Mouse (Mus musculus) forebrain, embryonic 16.5 days (tissue): ENCODE data around the gene Fam222a. TPM values are rescaled to one million over a fixed set of nuclear protein-coding genes. Genes with fewer than 3 reads are reported as not detected.

Experiments used
- ATAC-seq: fragments of 200-750 bp; cut with Nextera tagmentation; 2 replicates; pipeline ENCODE4 v1.8.0; 2017; ENCODE audit warnings: mild to moderate bottlenecking, moderate library complexity
- H3K27ac ChIP-seq: fragments of 300-500 bp; sonication (generic); 2 replicates; pipeline ENCODE4 v1.5.1; 2014; ENCODE audit warnings: low read length, control low read depth
- H3K27me3 ChIP-seq: fragments of 300-500 bp; sonication (generic); replicated peaks from 2 replicates; pipeline ENCODE4 v1.6.1; 2014; ENCODE audit warnings: low read length; ENCODE audit not compliant: control insufficient read depth, insufficient read depth
- H3K36me3 ChIP-seq: fragments of 300-500 bp; sonication (generic); 2 replicates; pipeline ENCODE4 v1.6.1; 2014; ENCODE audit not compliant: control insufficient read depth, insufficient read depth
- H3K4me1 ChIP-seq: fragments of 300-500 bp; sonication (generic); replicated peaks from 2 replicates; pipeline ENCODE4 v1.6.1; 2014; ENCODE audit warnings: low read length; ENCODE audit not compliant: control insufficient read depth, insufficient read depth
- H3K4me2 ChIP-seq: fragments of 300-500 bp; sonication (generic); 2 replicates; pipeline ENCODE4 v1.6.1; 2014; ENCODE audit warnings: mild to moderate bottlenecking, low read length, control low read depth
- H3K4me3 ChIP-seq: fragments of 300-500 bp; sonication (generic); replicated peaks from 2 replicates; pipeline ENCODE4 v1.5.1; 2014; ENCODE audit warnings: mild to moderate bottlenecking, low read length, control low read depth
- H3K9ac ChIP-seq: fragments of 300-500 bp; sonication (generic); replicated peaks from 2 replicates; pipeline ENCODE4 v1.6.1; 2014; ENCODE audit warnings: low read depth, low read length, control low read depth
- H3K9me3 ChIP-seq: fragments of 300-500 bp; sonication (generic); 2 replicates; pipeline ENCODE4 v1.6.1; 2016; ENCODE audit warnings: low read length; ENCODE audit not compliant: control insufficient read depth
- WGBS: fragments of 180-500 bp; shearing (Covaris S2); extraction: QIAGEN DNeasy Blood & Tissue Kit; methylation state at CpG from one replicate; pipeline ENCODE4 v1.1.7; 2014; 5-methylcytosine and 5-hydroxymethylcytosine counted together
- polyA plus RNA-seq: library from polyadenylated mRNA; unstranded; fragments of >200 nt; fragmentation: Nextera tagmentation; extraction: Ambion mirVana; gene quantifications from 2 replicates; pipeline ENCODE4 v1.2.1, GENCODE M21; 2015

The Fam222a gene
- polyA plus RNA-seq, 1 experiment from 2014 or later: 4.3 TPM

DNA sequence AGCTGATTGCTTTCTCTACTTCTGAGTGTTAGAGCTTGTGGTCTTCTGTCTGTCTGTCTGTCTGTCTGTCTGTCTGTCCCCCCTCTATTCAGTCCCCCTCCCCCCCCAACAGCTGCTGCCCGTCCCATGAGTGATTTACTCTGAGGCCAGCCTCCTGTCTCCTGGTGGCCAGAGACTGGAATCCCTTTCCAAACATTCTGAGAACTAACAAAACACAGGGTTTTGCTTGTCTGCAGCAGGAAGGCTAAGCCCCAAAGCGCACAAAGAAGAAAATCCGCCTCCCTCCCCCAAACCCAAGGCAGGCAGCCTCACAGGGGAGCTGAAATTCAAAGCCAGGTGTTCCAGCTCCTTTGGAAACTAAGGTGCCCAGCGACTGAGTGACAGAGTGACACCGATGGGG lies 17.9 kb downstream of the Fam222a start:
- 13% methylated on average over 5 of the region's 5 CpGs for WGBS
- Histone ChIP-seq H3K36me3 (no peaks in the 10 kb centered on the region), H3K4me2 (no peak overlapping the region), H3K27ac (no peak overlapping the region), H3K4me1 (peaks cover 63% of the 10 kb centered on the region), H3K9me3 (no peaks in the 10 kb centered on the region), H3K4me3 (no peak overlapping the region), H3K27me3 (peaks cover 44% of the 10 kb centered on the region), H3K9ac (no peak overlapping the region)
- no peak for ATAC-seq

DNA sequence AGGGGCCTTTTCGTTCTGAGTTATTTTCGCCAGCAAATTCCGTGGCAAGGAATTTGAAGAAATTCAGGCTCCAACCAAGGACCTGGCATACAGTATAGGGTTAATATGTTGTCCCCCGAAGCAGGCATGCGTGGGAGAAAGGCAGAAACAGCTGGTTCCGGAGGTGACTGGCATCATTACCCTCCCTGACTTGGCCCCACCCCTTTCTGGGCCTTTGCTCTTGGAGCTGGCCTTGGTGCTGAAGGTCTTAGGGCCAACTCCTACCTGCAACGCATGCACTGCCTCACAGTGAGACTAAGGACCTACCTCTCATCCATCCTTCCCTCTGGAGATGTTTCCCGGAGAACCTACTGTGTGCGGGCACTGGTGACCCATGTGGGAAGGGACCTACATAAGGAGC lies 20.1 kb downstream of the Fam222a start:
- no peak overlapping the region for H3K27ac ChIP-seq
- no peak overlapping the region for H3K4me3 ChIP-seq
- ATAC-seq: no peak
- H3K9me3 ChIP-seq: no peaks in the 10 kb centered on the region
- H3K27me3 ChIP-seq: peaks cover 45% of the 10 kb centered on the region
- H3K4me2 ChIP-seq: no peak overlapping the region
- H3K36me3 ChIP-seq: no peaks in the 10 kb centered on the region
- WGBS: 45% methylated on average over 9 of the region's 9 CpGs
- peaks cover 72% of the 10 kb centered on the region for H3K4me1 ChIP-seq
- no peak overlapping the region for H3K9ac ChIP-seq

DNA sequence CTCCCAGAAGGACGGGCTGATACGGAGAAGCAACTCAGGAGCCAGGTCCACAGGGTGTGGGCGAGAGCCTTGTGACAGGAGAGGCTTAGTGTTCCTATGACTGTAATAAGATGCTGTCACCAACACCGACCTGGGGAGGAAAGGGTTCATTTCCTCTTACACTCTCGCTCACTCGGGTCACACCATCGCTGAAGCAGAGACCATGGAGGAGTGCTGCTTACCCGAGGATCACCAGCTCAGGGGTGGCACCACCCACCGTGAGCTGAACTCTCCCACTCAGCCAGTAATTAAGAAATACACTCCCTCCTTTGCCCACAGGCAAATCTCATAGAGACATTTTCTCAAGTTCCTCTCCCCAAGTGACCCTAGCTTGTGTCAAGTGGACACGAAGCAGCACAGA lies 20.6 kb downstream of the Fam222a start:
- H3K27me3 ChIP-seq: peaks cover 40% of the 10 kb centered on the region
- no peak for ATAC-seq
- H3K27ac ChIP-seq: no peak overlapping the region
- H3K9me3 ChIP-seq: no peaks in the 10 kb centered on the region
- 58% methylated on average over 10 of the region's 10 CpGs for WGBS
- H3K4me2 ChIP-seq: no peak overlapping the region
- H3K4me3 ChIP-seq: no peak overlapping the region
- H3K36me3 ChIP-seq: no peaks in the 10 kb centered on the region
- peaks cover 77% of the 10 kb centered on the region for H3K4me1 ChIP-seq
- H3K9ac ChIP-seq: no peak overlapping the region

DNA sequence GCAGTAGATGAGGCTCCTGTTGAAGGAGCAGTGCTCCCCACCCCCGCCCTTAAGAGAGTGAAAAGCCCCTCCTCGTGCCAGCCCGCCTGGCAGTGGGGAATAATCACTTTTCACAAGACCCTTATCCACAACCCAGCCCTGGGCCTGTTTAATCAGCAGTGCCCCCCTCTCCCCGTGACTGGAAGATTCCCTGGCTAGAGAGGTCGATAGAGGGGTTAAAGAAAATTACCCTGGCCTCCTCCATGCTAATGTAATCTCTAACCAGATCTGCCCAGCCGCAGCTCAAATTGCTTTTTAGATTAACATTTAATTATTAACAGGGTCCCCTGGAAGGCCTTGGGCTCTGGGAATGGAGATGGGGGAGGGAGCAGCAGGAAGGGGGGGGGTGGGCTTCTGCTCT lies 21.2 kb downstream of the Fam222a start:
- H3K36me3 ChIP-seq: no peaks in the 10 kb centered on the region
- ATAC-seq: 0 out of 2 replicates have a peak, but pooled peaks have one; percentile 14
- H3K27ac ChIP-seq: no peak overlapping the region
- H3K9me3 ChIP-seq: no peaks in the 10 kb centered on the region
- H3K4me1 ChIP-seq: peaks cover 79% of the 10 kb centered on the region
- 10% methylated on average over 6 of the region's 6 CpGs for WGBS
- H3K4me2 ChIP-seq: no peak overlapping the region
- H3K4me3 ChIP-seq: no peak overlapping the region
- H3K27me3 ChIP-seq: peaks cover 34% of the 10 kb centered on the region
- H3K9ac ChIP-seq: no peak overlapping the region

DNA sequence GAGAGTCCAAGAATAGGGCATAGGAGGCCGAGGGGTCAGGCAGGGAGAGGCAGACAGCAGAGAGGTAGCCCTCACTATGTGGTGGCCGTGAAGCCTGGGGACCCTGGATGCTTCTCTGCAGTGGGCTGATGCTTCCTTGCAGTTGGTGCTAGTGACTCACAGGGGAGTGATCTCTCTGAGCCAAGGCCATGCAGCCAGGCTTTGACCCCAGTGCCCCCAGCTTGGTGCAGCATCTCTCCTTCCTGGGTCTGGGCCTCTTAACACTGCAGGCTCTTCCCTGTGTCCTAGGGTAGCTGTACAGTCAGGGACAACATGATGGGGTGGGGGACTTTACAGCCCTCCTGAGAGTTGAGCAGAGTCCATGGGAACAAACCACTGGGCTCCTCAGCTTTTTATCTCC lies 21.6 kb downstream of the Fam222a start:
- Histone ChIP-seq H3K36me3 (no peaks in the 10 kb centered on the region), H3K9ac (no peak overlapping the region), H3K9me3 (no peaks in the 10 kb centered on the region), H3K27ac (no peak overlapping the region), H3K4me2 (no peak overlapping the region), H3K27me3 (peaks cover 35% of the 10 kb centered on the region), H3K4me1 (peaks cover 78% of the 10 kb centered on the region), H3K4me3 (no peak overlapping the region)
- WGBS: 32% methylated on average over 2 of the region's 2 CpGs
- ATAC-seq: no peak

DNA sequence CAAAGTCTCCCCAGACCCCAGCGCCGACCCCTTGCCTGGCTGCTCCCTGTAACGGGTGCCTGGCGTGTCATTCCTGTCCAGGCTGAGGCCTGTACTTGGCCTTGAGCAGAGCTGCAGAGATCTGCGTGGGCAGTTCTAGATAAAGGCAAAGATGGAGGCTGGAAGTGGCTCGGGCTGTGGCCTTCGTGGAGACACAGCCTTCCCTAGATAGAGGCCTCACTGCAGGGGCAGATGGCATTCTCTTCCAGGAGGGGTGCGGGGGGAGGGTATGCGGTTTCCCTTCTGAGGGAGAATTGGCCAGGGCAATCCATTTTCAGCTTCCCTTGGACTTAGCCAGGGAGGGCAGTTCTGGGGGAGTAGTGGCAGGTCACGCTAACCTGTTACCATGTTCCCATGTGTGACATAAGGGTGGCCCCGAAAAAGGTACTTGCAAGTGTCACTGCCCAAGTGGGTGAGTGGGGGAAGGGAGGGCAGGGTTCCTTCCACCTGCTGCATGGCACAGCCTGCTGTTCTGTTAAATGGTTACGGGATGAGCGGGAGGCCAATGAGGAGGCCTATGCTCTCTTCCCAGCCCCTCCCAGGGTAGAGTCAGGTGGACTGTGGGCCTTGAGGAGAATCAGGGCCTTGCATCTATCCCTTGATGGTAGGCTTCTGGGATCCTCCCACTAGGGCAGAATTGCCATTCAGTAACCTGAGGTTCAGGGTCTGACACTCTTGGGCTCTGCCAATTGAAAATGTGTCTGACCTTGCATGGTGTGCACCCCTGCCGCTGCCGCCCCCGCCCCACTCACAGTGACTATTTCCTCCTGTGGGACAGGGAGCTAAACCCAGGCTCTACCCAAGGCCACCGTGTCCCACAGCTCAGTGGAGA lies 22.5 kb downstream of the Fam222a start:
- no peak for ATAC-seq
- Histone ChIP-seq H3K9me3 (no peaks in the 10 kb centered on the region), H3K4me1 (peaks cover 71% of the 10 kb centered on the region), H3K27ac (0 out of 2 replicates have a peak overlapping the region, but pooled peaks have one; percentile 11), H3K4me3 (no peak overlapping the region), H3K36me3 (no peaks in the 10 kb centered on the region), H3K4me2 (no peak overlapping the region), H3K27me3 (peaks cover 30% of the 10 kb centered on the region), H3K9ac (no peak overlapping the region)
- 80% methylated on average over 17 of the region's 17 CpGs for WGBS

DNA sequence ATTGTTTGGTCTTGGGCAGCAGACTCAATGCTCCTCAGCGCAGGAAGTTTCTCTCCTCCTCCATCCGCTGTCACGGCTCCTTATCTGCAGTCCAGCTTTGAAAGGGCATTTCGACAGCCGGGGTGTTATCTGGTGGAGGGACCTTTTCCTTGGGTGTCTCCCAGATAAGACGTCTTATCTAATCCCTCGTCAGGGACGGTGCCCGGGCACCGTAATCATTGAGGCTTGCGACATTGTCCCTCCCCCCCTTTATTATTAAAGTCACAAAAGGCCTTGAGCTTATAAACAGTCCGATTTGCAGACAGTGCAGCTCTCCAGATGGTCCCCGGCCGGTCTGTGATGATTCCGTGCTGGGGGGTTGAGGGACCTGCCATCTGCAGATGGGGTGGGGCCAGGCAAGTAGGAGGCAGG lies 23.3 kb downstream of the Fam222a start:
- Histone ChIP-seq H3K4me3 (no peak overlapping the region), H3K9ac (peak overlapping the region; percentile 16; the same call in 1 of the 2 replicates), H3K4me1 (peaks cover 63% of the 10 kb centered on the region), H3K4me2 (no peak overlapping the region; the same call in 1 of the 2 replicates), H3K36me3 (no peaks in the 10 kb centered on the region), H3K27me3 (peaks cover 21% of the 10 kb centered on the region), H3K27ac (no peak overlapping the region), H3K9me3 (no peaks in the 10 kb centered on the region)
- 32% methylated on average over 15 of the region's 15 CpGs for WGBS
- ATAC-seq: no peak

DNA sequence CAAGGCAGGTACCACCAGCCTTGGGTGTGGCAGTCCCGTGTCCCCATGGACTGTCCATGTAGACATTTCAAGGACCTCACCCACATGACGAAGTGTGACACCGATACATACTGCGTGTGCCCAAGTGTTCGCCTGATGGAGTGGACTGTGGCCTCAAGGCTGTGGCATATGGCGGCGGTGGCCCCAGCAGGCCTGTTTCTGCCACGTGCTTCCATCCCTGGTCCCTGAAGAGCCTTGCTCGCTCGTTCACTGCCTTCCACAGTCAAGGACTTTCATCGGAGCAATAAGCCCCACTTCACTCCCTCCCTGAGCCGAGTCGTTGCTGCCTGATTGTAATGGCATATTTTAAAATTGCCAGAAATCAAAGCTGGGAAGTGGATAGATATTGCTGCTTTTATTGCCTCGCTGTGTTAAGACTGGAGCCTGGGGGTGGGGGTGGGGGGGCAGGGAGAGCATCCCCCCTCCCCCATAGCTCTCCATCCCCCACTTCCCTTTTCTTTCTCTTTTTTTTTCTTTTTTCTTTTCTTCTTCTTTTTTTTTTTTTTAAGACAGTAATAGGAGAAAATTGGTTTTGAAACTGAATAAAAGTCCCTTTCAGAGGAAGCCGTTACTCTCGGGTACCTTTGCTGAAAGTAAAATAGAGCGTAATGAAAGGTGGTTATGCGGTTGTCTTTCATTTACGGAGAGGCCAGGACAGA lies 24.8 kb downstream of the Fam222a start:
- no peak overlapping the region for H3K9ac ChIP-seq

DNA sequence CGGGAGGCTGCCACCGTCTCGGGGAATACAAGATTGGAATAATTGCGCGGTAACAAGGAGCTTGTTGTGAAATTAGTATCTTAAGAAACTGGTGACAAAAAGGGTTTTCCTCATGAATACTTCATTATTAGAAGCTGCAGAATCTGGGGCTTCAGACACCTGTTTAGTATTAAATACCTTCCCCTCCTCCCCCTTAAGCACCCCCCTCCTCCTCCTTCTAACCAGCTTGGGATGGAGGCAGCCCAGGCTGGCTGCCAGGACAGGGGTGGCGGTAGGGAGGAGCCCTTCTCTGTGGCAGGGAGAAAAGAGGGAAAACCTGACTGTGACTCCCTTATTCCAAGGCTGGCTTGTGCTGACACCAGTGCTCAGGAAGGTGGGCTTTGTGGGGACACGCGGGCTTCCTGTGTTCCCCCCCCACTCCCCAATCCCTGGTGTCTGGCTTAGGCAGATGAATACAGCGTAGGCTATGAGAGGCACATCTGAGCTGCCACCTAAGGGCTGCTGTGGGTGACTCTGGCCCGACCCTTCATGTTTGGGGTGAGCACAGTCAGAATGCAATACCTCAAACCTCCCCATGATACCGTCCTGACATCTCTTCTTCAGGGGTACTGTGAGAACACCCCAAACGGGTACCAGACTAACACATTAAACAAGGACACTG lies 25.5 kb downstream of the Fam222a start:
- WGBS: 31% methylated on average over 12 of the region's 12 CpGs
- 0 out of 2 replicates have a peak, but pooled peaks have one; percentile 5 for ATAC-seq
- H3K4me3 ChIP-seq: no peak overlapping the region
- no peaks in the 10 kb centered on the region for H3K36me3 ChIP-seq
- no peaks in the 10 kb centered on the region for H3K9me3 ChIP-seq
- H3K4me1 ChIP-seq: peaks cover 70% of the 10 kb centered on the region
- H3K27me3 ChIP-seq: peaks cover 10% of the 10 kb centered on the region
- H3K27ac ChIP-seq: peak overlapping the region; percentile 54
- H3K9ac ChIP-seq: no peak overlapping the region
- H3K4me2 ChIP-seq: peak overlapping the region; percentile 10; the same call in 1 of the 2 replicates

More for the DNA sequence above, 24.8 kb downstream of the Fam222a start:
- Histone ChIP-seq H3K9me3 (no peaks in the 10 kb centered on the region), H3K36me3 (no peaks in the 10 kb centered on the region), H3K27ac (peak overlapping the region; percentile 56), H3K4me3 (no peak overlapping the region), H3K27me3 (peaks cover 12% of the 10 kb centered on the region), H3K4me1 (peaks cover 71% of the 10 kb centered on the region), H3K4me2 (no peak overlapping the region; the same call in 1 of the 2 replicates)
- ATAC-seq: no peak
- 30% methylated on average over 19 of the region's 19 CpGs for WGBS
